Mouse (Mus musculus) liver, adult 2 months (tissue): ENCODE results near the gene Prss57.

Source experiments
- CTCF ChIP-seq: fragments of 200-500 bp; IDR thresholded peaks from 2 replicates; pipeline ENCODE4 v1.5.1; 2011; ENCODE audit warnings: low read depth, low read length, control low read depth
- POLR2A ChIP-seq: fragments of 200-500 bp; IDR thresholded peaks from 2 replicates; pipeline ENCODE4 v1.6.1; 2011; ENCODE audit warnings: low read length, control low read depth; ENCODE audit not compliant: insufficient read depth; ENCODE audit errors: extremely low read depth

DNA sequence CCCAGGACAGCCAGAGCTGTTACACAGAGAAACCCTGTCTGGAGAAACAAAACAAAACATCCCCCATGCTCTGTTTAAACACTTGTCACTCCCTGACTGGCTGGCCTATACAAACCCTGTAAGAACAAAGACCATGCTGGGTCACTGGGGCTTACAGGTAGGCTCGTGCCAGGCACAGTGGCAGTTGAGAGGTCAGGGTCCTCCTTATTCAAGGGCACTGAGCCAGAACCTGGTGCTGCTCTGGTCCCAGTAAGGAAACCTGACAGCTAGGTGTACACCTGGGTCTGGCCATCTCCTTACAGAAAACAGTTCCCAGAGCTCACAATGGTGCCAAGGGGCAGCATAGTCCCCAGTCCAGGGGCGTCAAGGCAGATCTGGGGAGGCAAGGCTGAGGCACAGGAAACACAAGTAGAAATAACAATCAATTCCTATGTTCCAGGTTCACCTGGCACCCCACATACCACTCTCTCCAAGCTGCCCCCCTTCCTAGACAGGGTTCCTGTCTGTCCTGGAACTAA lies 25.5 kb downstream of the Prss57 start:
- no peak for TF ChIP-seq POLR2A
- TF ChIP-seq CTCF, result no peak
